In genomic region chr7:80059064-80059838, GRCm38 (mm10) we compare ENCODE assay signal across 9 mouse cellular contexts. TPM values are rescaled to one million over a fixed set of nuclear protein-coding genes. Genes with fewer than 3 reads are reported as not detected.
A peak's percentile ranks its signal among the peaks of the same experiment; 100 is the strongest.
DNase-seq lines count a peak whose midpoint lies in the region; ATAC-seq and TF ChIP-seq lines count a peak whose summit lies in the region.
"Had no signal": no experiment of that assay in that cellular context is flagged by ENCODE, and none has a peak within 500 bp of the region (broad histone marks: within the 10 kb centered on the region; RNA-seq: fewer than 3 reads in every experiment).

No protein-coding gene starts in this region.

- no peak overlapping the region for H3K9ac ChIP-seq in heart, embryonic 11.5 days (ENCODE audit: low read depth, low read length)
- H3K9ac ChIP-seq in CH12.LX (ENCODE audit: insufficient read depth, low read depth) = peak overlapping the region; percentile 56
- peak overlapping the region; percentile 64; the same call in 1 of the 2 replicates for H3K9ac ChIP-seq in heart, embryonic 13.5 days
- H3K9ac ChIP-seq in liver, embryonic 16.5 days (ENCODE audit: low read depth, low read length) = no peak overlapping the region

- no peak for ATAC-seq in heart, embryonic 11.5 days (replicated peaks; ENCODE audit: insufficient number of reproducible peaks, low FRiP score, low TSS enrichment)
- ATAC-seq in heart, embryonic 13.5 days (ENCODE audit: extremely low read depth, insufficient number of reproducible peaks, low FRiP score, low TSS enrichment) = no peak
- ATAC-seq in liver, embryonic 16.5 days (ENCODE audit: low read depth) = no peak
- ATAC-seq in erythroid progenitor cell, adult 5-6 weeks (replicated peaks; ENCODE audit: low FRiP score, poor library complexity, severe bottlenecking) = no peak

- no peak overlapping the region for H3K4me3 ChIP-seq in heart, embryonic 11.5 days (ENCODE audit: low read depth, low read length)
- H3K4me3 ChIP-seq in CH12.LX (replicated peaks in 1 of 3; ENCODE audit: low read depth in 2 of 3, low read length in 2 of 3, poor library complexity in 1 of 3) = peak overlapping the region; percentile 16 to 32 (median 23)
- H3K4me3 ChIP-seq in heart, embryonic 13.5 days = no peak overlapping the region
- no peak overlapping the region for H3K4me3 ChIP-seq in liver, embryonic 16.5 days (ENCODE audit: low read depth, low read length)

- dilution Hi-C loops in CH12.LX (cut with MboI; ENCODE audit: extremely low pct_ligation_motif_present, extremely low pct_unique_long_range_greater_than_20kb, low sequenced_read_pairs) = no loop called here

- in situ Hi-C loops in CH12.LX (cut with MboI; ENCODE audit: low pct_ligation_motif_present, low pct_unique_long_range_greater_than_20kb, low sequenced_read_pairs) = no loop called here

- H3K79me2 ChIP-seq in CH12.LX (replicated peaks; ENCODE audit: control insufficient read depth, extremely low read depth, insufficient read depth, poor library complexity, severe bottlenecking) = peaks cover 31% of the 10 kb centered on the region

- peak; percentile 64 for TF ChIP-seq EP300 in CH12.LX (IDR thresholded peaks at IDR 0.05; ENCODE audit: low read length)

- no peaks in the 10 kb centered on the region for H3K36me3 ChIP-seq in heart, embryonic 11.5 days (ENCODE audit: control insufficient read depth, insufficient read depth, low read length)
- peaks cover 0 to 22% of the 10 kb centered on the region in 2 experiments for H3K36me3 ChIP-seq in CH12.LX (replicated peaks in 1 of 2; ENCODE audit: control insufficient read depth in 1 of 2, insufficient read depth in 1 of 2, low read length in 1 of 2)
- H3K36me3 ChIP-seq in heart, embryonic 13.5 days = 0 out of 2 replicates have a peak, but pooled peaks cover 4% of the 10 kb centered on the region
- H3K36me3 ChIP-seq in liver, embryonic 16.5 days (ENCODE audit: control insufficient read depth, insufficient read depth) = no peaks in the 10 kb centered on the region; the same call in 1 of the 2 replicates

- no peak for DNase-seq in heart, postnatal 4 days
- peak; percentile 68 for DNase-seq in CH12.LX (ENCODE audit: extremely low read depth)
- DNase-seq in spleen, adult 18-20 months = no peak
- DNase-seq in spleen, adult 12 weeks (ENCODE audit: low spot score) = no peak
- DNase-seq: cerebellum, adult 8-10 months had no signal

- H3K27ac ChIP-seq in heart, embryonic 11.5 days (ENCODE audit: low read depth, low read length) = peak overlapping the region; percentile 87
- peak overlapping the region; percentile 98 for H3K27ac ChIP-seq in CH12.LX (ENCODE audit: insufficient read depth, low read depth)
- H3K27ac ChIP-seq in heart, embryonic 13.5 days (replicated peaks) = peak overlapping the region; percentile 84
- peak overlapping the region; percentile 85 for H3K27ac ChIP-seq in liver, embryonic 16.5 days (ENCODE audit: low read length)

- H3K27me3 ChIP-seq in heart, embryonic 11.5 days (ENCODE audit: control insufficient read depth, insufficient read depth, low read length) = no peaks in the 10 kb centered on the region
- H3K27me3 ChIP-seq in CH12.LX (replicated peaks) = no peaks in the 10 kb centered on the region
- no peaks in the 10 kb centered on the region for H3K27me3 ChIP-seq in heart, embryonic 13.5 days (replicated peaks)
- no peaks in the 10 kb centered on the region for H3K27me3 ChIP-seq in liver, embryonic 16.5 days (ENCODE audit: control insufficient read depth, insufficient read depth, low read depth, low read length)

- peaks cover 54% of the 10 kb centered on the region for H3K4me1 ChIP-seq in heart, embryonic 11.5 days (ENCODE audit: control insufficient read depth, insufficient read depth, low read length)
- H3K4me1 ChIP-seq in CH12.LX (ENCODE audit: control insufficient read depth in 1 of 2, insufficient read depth in 2 of 2) = peaks cover 53 to 89% of the 10 kb centered on the region in 2 experiments
- peaks cover 81% of the 10 kb centered on the region for H3K4me1 ChIP-seq in heart, embryonic 13.5 days
- peaks cover 47% of the 10 kb centered on the region for H3K4me1 ChIP-seq in liver, embryonic 16.5 days (ENCODE audit: control insufficient read depth, low read depth, low read length)

- no peak for TF ChIP-seq RAD21 in CH12.LX (IDR thresholded peaks at IDR 0.05; ENCODE audit: low read depth, low read length)

- H3K9me3 ChIP-seq in heart, embryonic 11.5 days (replicated peaks; ENCODE audit: control insufficient read depth, low read length) = no peaks in the 10 kb centered on the region
- H3K9me3 ChIP-seq in CH12.LX (replicated peaks; ENCODE audit: low read length) = no peaks in the 10 kb centered on the region
- no peaks in the 10 kb centered on the region for H3K9me3 ChIP-seq in heart, embryonic 13.5 days
- H3K9me3 ChIP-seq in liver, embryonic 16.5 days (replicated peaks; ENCODE audit: control insufficient read depth, low read length) = no peaks in the 10 kb centered on the region

- TF ChIP-seq POLR2A in CH12.LX (IDR thresholded peaks at IDR 0.05; ENCODE audit: low read depth, low read length) = peak; percentile 48

- H3K4me2 ChIP-seq in heart, embryonic 11.5 days = no peak overlapping the region
- peak overlapping the region; percentile 79 for H3K4me2 ChIP-seq in CH12.LX (ENCODE audit: insufficient read depth, low read depth, poor library complexity, severe bottlenecking)
- peak overlapping the region; percentile 33 for H3K4me2 ChIP-seq in heart, embryonic 13.5 days
- H3K4me2 ChIP-seq in liver, embryonic 16.5 days (ENCODE audit: low read depth, low read length) = no peak overlapping the region

- TF ChIP-seq CTCF in CH12.LX (conservative IDR thresholded peaks at IDR 0.05 in 1 of 2, IDR thresholded peaks at IDR 0.05 in 1 of 2; ENCODE audit: low read depth in 2 of 2, low read length in 2 of 2) = no peak

- WGBS in heart, embryonic 11.5 days (ENCODE audit: insufficient replicate concordance) = 59% methylated on average over 13 of the region's 13 CpGs
- 57% methylated on average over 13 of the region's 13 CpGs for WGBS in heart, embryonic 13.5 days
- WGBS in liver, embryonic 16.5 days (ENCODE audit: insufficient replicate concordance) = 37% methylated on average over 13 of the region's 13 CpGs

TF ChIP-seq in CH12.LX, 34 proteins besides CTCF, POLR2A, EP300 and RAD21 (continues in another document):
- TF ChIP-seq UBTF (IDR thresholded peaks at IDR 0.05; ENCODE audit: low read depth, low read length) = peak; percentile 7
- TF ChIP-seq RCOR1 (conservative IDR thresholded peaks at IDR 0.05; ENCODE audit: low read depth, low read length) = peak; percentile 58; the same call in 1 of the 2 replicates
- TF ChIP-seq KAT2A (IDR thresholded peaks at IDR 0.05; ENCODE audit: insufficient replicate concordance, low read length) = no peak
- TF ChIP-seq USF1 (IDR thresholded peaks at IDR 0.05; ENCODE audit: low read depth, low read length) = no peak
- 0 out of 2 replicates have a peak, but pooled peaks have one; percentile 26 for TF ChIP-seq NRF1 (IDR thresholded peaks at IDR 0.05; ENCODE audit: low read depth, low read length)
- no peak for TF ChIP-seq USF2 (conservative IDR thresholded peaks at IDR 0.05; ENCODE audit: low read depth, low read length)
- peak; percentile 62 for TF ChIP-seq ETS1 (conservative IDR thresholded peaks at IDR 0.05; ENCODE audit: low read depth, low read length)
- TF ChIP-seq GABPA (IDR thresholded peaks at IDR 0.05; ENCODE audit: insufficient replicate concordance, low read depth, low read length) = no peak
- TF ChIP-seq TCF12 (IDR thresholded peaks at IDR 0.05; ENCODE audit: low read depth, low read length) = no peak; the same call in none of the 2 replicates
- peak; percentile 63 for TF ChIP-seq MAX (IDR thresholded peaks at IDR 0.05; ENCODE audit: low read length)
- TF ChIP-seq PAX5 (IDR thresholded peaks at IDR 0.05; ENCODE audit: low read length) = no peak
- peak; percentile 58 for TF ChIP-seq JUND (conservative IDR thresholded peaks at IDR 0.05; ENCODE audit: low read depth, low read length)
- TF ChIP-seq POLR2AphosphoS2 (IDR thresholded peaks at IDR 0.05; ENCODE audit: low read depth, low read length) = no peak
- TF ChIP-seq NELFE (IDR thresholded peaks at IDR 0.05; ENCODE audit: low read depth, low read length) = 0 out of 2 replicates have a peak, but pooled peaks have one; percentile 42
- peak; percentile 22; the same call in 1 of the 2 replicates for TF ChIP-seq ELF1 (IDR thresholded peaks at IDR 0.05; ENCODE audit: low read depth, low read length)
- no peak for TF ChIP-seq E2F4 (IDR thresholded peaks at IDR 0.05; ENCODE audit: insufficient replicate concordance, low read depth, low read length)
- TF ChIP-seq TBP (conservative IDR thresholded peaks at IDR 0.05; ENCODE audit: low read depth, low read length) = no peak
- no peak; the same call in 1 of the 2 replicates for TF ChIP-seq MAZ (IDR thresholded peaks at IDR 0.05; ENCODE audit: low read depth, low read length)
- TF ChIP-seq CHD2 (IDR thresholded peaks at IDR 0.05; ENCODE audit: low read length) = 0 out of 2 replicates have a peak, but pooled peaks have one; percentile 36
- TF ChIP-seq ZKSCAN1 (IDR thresholded peaks at IDR 0.05; ENCODE audit: borderline replicate concordance, low read depth, low read length) = no peak

RNA-seq across cellular contexts. Expression of gene Zfp710, which starts 34.6 kb away (rescaled TPM):
- 11.2 and 11.8 TPM in 2 replicates for polyA plus RNA-seq in heart, embryonic 11.5 days (2014; fragmentation: Nextera tagmentation; extraction: Ambion mirVana)
- total RNA-seq in heart, postnatal 4 days (2021) = 10 to 100 TPM; 20.3 to 20.7 TPM
- total RNA-seq in CH12.LX (2012; rRNA removed) = 16.2 and 16.3 TPM in 2 replicates
- 6.1 and 7.6 TPM in 2 replicates for total RNA-seq in CH12.LX (2014; rRNA removed)
- polyA plus RNA-seq in CH12.LX (2012; ENCODE audit: insufficient read length, low read depth) = 12.1 and 14.4 TPM in 2 replicates
- 11.6 and 12.1 TPM in 2 replicates for polyA plus RNA-seq in heart, embryonic 13.5 days (2015; fragmentation: Nextera tagmentation; extraction: Ambion mirVana)
- polyA plus RNA-seq in liver, embryonic 16.5 days (2015; fragmentation: Nextera tagmentation; extraction: Ambion mirVana) = 6.8 and 7.4 TPM in 2 replicates
- 5.4 and 10.9 TPM in 2 replicates for total RNA-seq in erythroid progenitor cell, adult 5-6 weeks (2015; ENCODE audit: low replicate concordance)
- 2.4 and 3.6 TPM in 2 replicates for total RNA-seq in erythroid progenitor cell, adult 5-6 weeks (2017; ENCODE audit: low replicate concordance)

RNA-seq across cellular contexts. Expression of gene Idh2, which starts 55.9 kb away (rescaled TPM):
- 1,200 and 1,395 TPM in 2 replicates for polyA plus RNA-seq in heart, embryonic 11.5 days (2014; fragmentation: Nextera tagmentation; extraction: Ambion mirVana)
- 1,000 to 10,000 TPM; 1,640 to 1,742 TPM for total RNA-seq in heart, postnatal 4 days (2021)
- total RNA-seq in CH12.LX (2012; rRNA removed) (71.1 and 96.4 TPM in 2 replicates), CH12.LX (2014; rRNA removed) (20.8 and 21.5 TPM in 2 replicates)
- 13.6 and 21.1 TPM in 2 replicates for polyA plus RNA-seq in CH12.LX (2012; ENCODE audit: insufficient read length, low read depth)
- polyA plus RNA-seq in heart, embryonic 13.5 days (2015; fragmentation: Nextera tagmentation; extraction: Ambion mirVana) = 1,911 and 2,152 TPM in 2 replicates
- 204 and 221 TPM in 2 replicates for polyA plus RNA-seq in liver, embryonic 16.5 days (2015; fragmentation: Nextera tagmentation; extraction: Ambion mirVana)
- 11.7 and 45.8 TPM in 2 replicates for total RNA-seq in erythroid progenitor cell, adult 5-6 weeks (2015; ENCODE audit: low replicate concordance)
- total RNA-seq in erythroid progenitor cell, adult 5-6 weeks (2017; ENCODE audit: low replicate concordance) = 14.7 and 16.7 TPM in 2 replicates

Comparison
In these comparisons a context has a peak if more than half of its experiments do, and no peak if none do; other contexts are left out.
1. H3K4me2 ChIP-seq: peak in CH12.LX (single experiment) and heart, embryonic 13.5 days (single experiment); none in heart, embryonic 11.5 days (single experiment) and liver, embryonic 16.5 days (single experiment).
2. H3K9ac ChIP-seq: peak in CH12.LX (single experiment) and heart, embryonic 13.5 days (single experiment); none in heart, embryonic 11.5 days (single experiment) and liver, embryonic 16.5 days (single experiment).
3. H3K4me3 ChIP-seq: peak in CH12.LX (3 of 3); none in heart, embryonic 11.5 days (single experiment), heart, embryonic 13.5 days (single experiment) and liver, embryonic 16.5 days (single experiment).
4. Peak in every context shown above with its lines, with median percentiles within 50 percentile points of each other: H3K27ac ChIP-seq.